Mouse (Mus musculus) heart, adult 2 months (tissue): ENCODE measurements around the gene Vps37d.

ENCODE experiments used
- CTCF ChIP-seq: fragments of 200-600 bp; IDR thresholded peaks from 2 replicates; pipeline ENCODE4 v1.8.1; 2022; ENCODE audit warnings: antibody characterized with exemption, mild to moderate bottlenecking, moderate library complexity
- EP300 ChIP-seq: fragments of 200-500 bp; IDR thresholded peaks from 2 replicates; pipeline ENCODE4 v1.6.1; 2011; ENCODE audit warnings: low read depth, low read length, control low read depth; ENCODE audit not compliant: insufficient read depth

GRCm38 (mm10) chr5:135120753-135121152, 42.7 kb upstream of the Vps37d start:
- TF ChIP-seq EP300 (no peak), CTCF (no peak)
